Mouse (Mus musculus) MEL (cell line): ENCODE data around the gene Pccb. TPM values are rescaled to one million over a fixed set of nuclear protein-coding genes. Genes with fewer than 3 reads are reported as not detected.

Experiments
- DNase-seq: peaks from one replicate; pipeline ENCODE4 v3.0.0; 2011; ENCODE audit warnings: low read depth, low spot score
- H3K27ac ChIP-seq: 2 replicates; pipeline ENCODE4 v1.5.1; 2012; ENCODE audit warnings: low read depth, mild to moderate bottlenecking, control low read depth, low read length, moderate library complexity; ENCODE audit not compliant: control insufficient read depth
- H3K27me3 ChIP-seq, 2 experiments: fragments of 150-350 bp in 1 of 2; sonication (generic) in 1 of 2; 2 replicates each; pipeline ENCODE4 v1.6.1; 2012; ENCODE audit warnings: low read length in 2 of 2, mild to moderate bottlenecking in 2 of 2, improper control_type of control experiment in 1 of 2, moderate library complexity in 1 of 2; ENCODE audit not compliant: insufficient read depth in 2 of 2, control insufficient read depth in 1 of 2
- H3K36me3 ChIP-seq, 2 experiments: 2 replicates each; pipeline ENCODE4 v1.6.1; 2012 to 2014; ENCODE audit warnings: low read length in 2 of 2, improper control_type of control experiment in 1 of 2, inconsistent platforms in 1 of 2, mild to moderate bottlenecking in 1 of 2; ENCODE audit not compliant: insufficient read depth in 2 of 2, control insufficient read depth in 1 of 2
- H3K4me1 ChIP-seq, 2 experiments: fragments of 150-350 bp in 1 of 2; sonication (generic) in 1 of 2; 2 replicates each; pipeline ENCODE4 v1.6.1; 2012; ENCODE audit warnings: low read length in 2 of 2, improper control_type of control experiment in 1 of 2, mild to moderate bottlenecking in 1 of 2; ENCODE audit not compliant: insufficient read depth in 2 of 2, control insufficient read depth in 1 of 2
- H3K4me3 ChIP-seq, 2 experiments: fragments of 150-350 bp in 1 of 2; sonication (generic) in 1 of 2; 2 replicates each; pipeline ENCODE4 v1.5.1; 2012; ENCODE audit warnings: low read depth in 2 of 2, low read length in 2 of 2, mild to moderate bottlenecking in 2 of 2, moderate library complexity in 2 of 2, control low read depth in 1 of 2, improper control_type of control experiment in 1 of 2; ENCODE audit not compliant: control insufficient read depth in 1 of 2, insufficient read depth in 1 of 2
- H3K79me2 ChIP-seq: 2 replicates; pipeline ENCODE4 v1.6.1; 2012; ENCODE audit warnings: mild to moderate bottlenecking, low read length, moderate library complexity; ENCODE audit not compliant: control insufficient read depth, poor library complexity, insufficient read depth
- H3K9ac ChIP-seq: 2 replicates; pipeline ENCODE4 v1.6.1; 2012; ENCODE audit warnings: low read depth, mild to moderate bottlenecking, control low read depth, low read length, moderate library complexity; ENCODE audit not compliant: control insufficient read depth, poor library complexity, severe bottlenecking
- H3K9me3 ChIP-seq: fragments of 150-350 bp; sonication (generic); replicated peaks from 2 replicates; pipeline ENCODE4 v1.6.1; 2012; ENCODE audit warnings: mild to moderate bottlenecking, low read length, improper control_type of control experiment, moderate library complexity; ENCODE audit not compliant: insufficient read depth
- CHD1 ChIP-seq: IDR thresholded peaks from 2 replicates; pipeline ENCODE4 v1.6.1; 2012; ENCODE audit warnings: low read depth, mild to moderate bottlenecking, inconsistent platforms, low read length, improper control_type of control experiment
- CHD2 ChIP-seq: IDR thresholded peaks from 2 replicates; pipeline ENCODE4 v1.6.1; 2011; ENCODE audit warnings: low read length, improper control_type of control experiment
- CTCF ChIP-seq, 3 experiments: IDR thresholded peaks in 2 of 3; conservative IDR thresholded peaks in 1 of 3; 2 replicates each; pipeline ENCODE4 v1.5.1; 2011 to 2012; ENCODE audit warnings: low read length in 3 of 3, low read depth in 2 of 3, mild to moderate bottlenecking in 2 of 3, improper control_type of control experiment in 1 of 3, inconsistent platforms in 1 of 3, mixed read lengths in 1 of 3, moderate library complexity in 1 of 3; ENCODE audit not compliant: control insufficient read depth in 1 of 3, insufficient read depth in 1 of 3, poor library complexity in 1 of 3, severe bottlenecking in 1 of 3
- E2F4 ChIP-seq: IDR thresholded peaks from 2 replicates; pipeline ENCODE4 v1.6.1; 2011; ENCODE audit warnings: low read depth, low read length, improper control_type of control experiment, borderline replicate concordance
- ELF1 ChIP-seq: IDR thresholded peaks from 2 replicates; pipeline ENCODE4 v1.6.1; 2014; ENCODE audit warnings: low read depth, mild to moderate bottlenecking, inconsistent platforms, low read length, improper control_type of control experiment, moderate library complexity
- EP300 ChIP-seq, 2 experiments: IDR thresholded peaks; 2 replicates each; pipeline ENCODE4 v1.6.1; 2011; ENCODE audit warnings: improper control_type of control experiment in 2 of 2, low read length in 2 of 2, low read depth in 1 of 2, mild to moderate bottlenecking in 1 of 2
- HCFC1 ChIP-seq: IDR thresholded peaks from 2 replicates; pipeline ENCODE4 v1.6.1; 2012; ENCODE audit warnings: low read depth, mild to moderate bottlenecking, inconsistent platforms, low read length, improper control_type of control experiment, moderate library complexity
- JUND ChIP-seq: IDR thresholded peaks from 2 replicates; pipeline ENCODE4 v1.6.1; 2011; ENCODE audit warnings: low read depth, mild to moderate bottlenecking, improper control_type of control experiment, low read length
- KAT2A ChIP-seq: conservative IDR thresholded peaks from 2 replicates; pipeline ENCODE4 v1.6.1; 2012; ENCODE audit warnings: low read depth, low read length, improper control_type of control experiment, inconsistent platforms
- MAFK ChIP-seq: IDR thresholded peaks from 2 replicates; pipeline ENCODE4 v1.6.1; 2011; ENCODE audit warnings: low read depth, mild to moderate bottlenecking, low read length, improper control_type of control experiment, borderline replicate concordance
- MAX ChIP-seq: IDR thresholded peaks from 2 replicates; pipeline ENCODE4 v1.6.1; 2011; ENCODE audit warnings: low read length, improper control_type of control experiment
- MAZ ChIP-seq: IDR thresholded peaks from 2 replicates; pipeline ENCODE4 v1.6.1; 2012; ENCODE audit warnings: low read depth, mild to moderate bottlenecking, inconsistent platforms, low read length, improper control_type of control experiment
- MEF2A ChIP-seq: IDR thresholded peaks from 2 replicates; pipeline ENCODE4 v1.6.1; 2014; ENCODE audit warnings: low read depth, mild to moderate bottlenecking, inconsistent platforms, low read length, improper control_type of control experiment; ENCODE audit not compliant: poor library complexity, insufficient replicate concordance, severe bottlenecking; ENCODE audit errors: extremely low read depth
- MYC ChIP-seq: IDR thresholded peaks from 2 replicates; pipeline ENCODE4 v1.6.1; 2011; ENCODE audit warnings: low read depth, mild to moderate bottlenecking, low read length, improper control_type of control experiment, moderate library complexity
- RAD21 ChIP-seq: IDR thresholded peaks from 2 replicates; pipeline ENCODE4 v1.6.1; 2011; ENCODE audit warnings: mild to moderate bottlenecking, low read depth, low read length, improper control_type of control experiment
- SMC3 ChIP-seq: IDR thresholded peaks from 2 replicates; pipeline ENCODE4 v1.6.1; 2011; ENCODE audit warnings: low read depth, low read length, improper control_type of control experiment
- TBP ChIP-seq: IDR thresholded peaks from 2 replicates; pipeline ENCODE4 v1.8.0; 2011; ENCODE audit warnings: low read depth, low read length, improper control_type of control experiment
- UBTF ChIP-seq: IDR thresholded peaks from 2 replicates; pipeline ENCODE4 v1.6.1; 2012; ENCODE audit warnings: low read depth, mild to moderate bottlenecking, inconsistent platforms, low read length, improper control_type of control experiment, moderate library complexity, borderline replicate concordance; ENCODE audit not compliant: insufficient read depth
- USF2 ChIP-seq, 2 experiments: IDR thresholded peaks; 2 replicates each; pipeline ENCODE4 v1.6.1; 2011 to 2012; ENCODE audit warnings: improper control_type of control experiment in 2 of 2, low read length in 2 of 2, borderline replicate concordance in 1 of 2, inconsistent platforms in 1 of 2, low read depth in 1 of 2, mild to moderate bottlenecking in 1 of 2; ENCODE audit not compliant: insufficient read depth in 1 of 2
- ZC3H11A ChIP-seq: IDR thresholded peaks from 2 replicates; pipeline ENCODE4 v1.6.1; 2012; ENCODE audit warnings: low read depth, mild to moderate bottlenecking, inconsistent platforms, low read length, improper control_type of control experiment
- ZNF384 ChIP-seq: IDR thresholded peaks from 2 replicates; pipeline ENCODE4 v1.6.1; 2012; ENCODE audit warnings: low read depth, mild to moderate bottlenecking, inconsistent platforms, low read length, improper control_type of control experiment
- polyA plus RNA-seq, 2 experiments: library from polyadenylated mRNA; stranded (reverse) in 1 of 2; unstranded in 1 of 2; fragments of >175 nt in 1 of 2; fragments of >200 nt in 1 of 2; gene quantifications; 2 replicates each; pipeline versions ENCODE4 v1.2.1 to v1.2.4; 2012; ENCODE audit warnings: low replicate concordance in 2 of 2, low read depth in 1 of 2; ENCODE audit not compliant: insufficient read length in 2 of 2, insufficient read depth in 1 of 2, missing spikeins in 1 of 2
- total RNA-seq: library from RNA; depleted of rRNA; stranded (reverse); fragments of 300-350 nt; gene quantifications from 2 replicates; pipeline ENCODE4 v1.2.3, GENCODE M21; 2012

Gene Pccb
- total and polyA plus RNA-seq, 3 experiments: 13.2 to 21.1 TPM; not detected in 1

- TF ChIP-seq JUND (peak; percentile 92), MAFK (no peak), RAD21 (no peak), SMC3 (no peak), MYC (peak; percentile 86), CHD1 (no peak), HCFC1 (no peak)
- TF ChIP-seq, all 39 proteins: peak for 13
These were observed 83.2 kb downstream of the Pccb start (continued) for GRCm38 (mm10) chr9:100951481-100951880.

GRCm38 (mm10) chr9:100944677-100945365, 89.9 kb downstream of the Pccb start:
- Histone ChIP-seq H3K9me3 (no peaks in the 10 kb centered on the region), H3K36me3 (peaks cover 4 to 11% of the 10 kb centered on the region in 2 experiments), H3K79me2 (no peaks in the 10 kb centered on the region), H3K4me1 (peaks cover 2 to 6% of the 10 kb centered on the region in 2 experiments; a peak in 2 of 4 replicates), H3K27me3 (no peaks in the 10 kb centered on the region), H3K4me3 (no peak overlapping the region), H3K27ac (no peak overlapping the region), H3K9ac (no peak overlapping the region)
- TF ChIP-seq HCFC1 (no peak), SMC3 (no peak), MAFK (no peak), ZC3H11A (no peak), TBP (no peak), MAX (no peak), E2F4 (no peak), UBTF (no peak), MEF2A (no peak), MAZ (no peak), ZNF384 (no peak), ELF1 (no peak), CHD1 (no peak), EP300 (IDR thresholded peaks at IDR 0.05; ENCODE audit: low read depth in 1 of 2, low read length in 2 of 2) (no peak), CHD2 (no peak), KAT2A (no peak), CTCF (IDR thresholded peaks at IDR 0.05 in 2 of 3, conservative IDR thresholded peaks at IDR 0.05 in 1 of 3; ENCODE audit: control insufficient read depth in 1 of 3, insufficient read depth in 1 of 3, low read depth in 2 of 3, low read length in 3 of 3, poor library complexity in 1 of 3, severe bottlenecking in 1 of 3) (no peak), USF2 (IDR thresholded peaks at IDR 0.05; ENCODE audit: borderline replicate concordance in 1 of 2, insufficient read depth in 1 of 2, low read depth in 1 of 2, low read length in 2 of 2) (no peak)
- DNase-seq: peak; percentile 24
